Mouse (Mus musculus): ENCODE measurements around the gene Eno3.

GRCm38 (mm10) chr11:70699051-70699450, 42.0 kb downstream of the Eno3 start:
- TF ChIP-seq CTCF (IDR thresholded peaks at IDR 0.05; ENCODE audit: control insufficient read depth, insufficient read depth, insufficient replicate concordance, low read depth, low read length) = no peak
- TF ChIP-seq POLR2A (IDR thresholded peaks at IDR 0.05; ENCODE audit: control insufficient read depth, low read depth, low read length) = no peak

All from testis, adult 2 months (tissue).